Mouse (Mus musculus) gastrocnemius, postnatal 25 days (tissue): ENCODE results near the gene Ccdc141. TPM values are rescaled to one million over a fixed set of nuclear protein-coding genes. Genes with fewer than 3 reads are reported as not detected.

ENCODE experiments used
- DNase-seq: peaks from one replicate; pipeline ENCODE4 v3.0.0; 2022
- microRNA-seq, 2 experiments: library from miRNA; unstranded; fragments of <30 nt; microRNA quantifications; one replicate each; pipeline ENCODE4 v1.2.0; 2021; ENCODE audit warnings: borderline replicate concordance in 2 of 2
- total RNA-seq, 2 experiments: library from RNA; stranded (reverse); gene quantifications; 1 replicate in 1 of 2; 2 replicates in 1 of 2; pipeline ENCODE4 v1.2.3; 2021

Gene Ccdc141
- total RNA-seq, 2 experiments from 2014 or later, result 10.7 to 14.5 TPM

- DNase-seq, result no peak
Measured at GRCm38 (mm10) chr2:76972051-76972450, 198.4 kb downstream of the Ccdc141 start.

GRCm38 (mm10) chr2:76971069-76971468, 199.4 kb downstream of the Ccdc141 start:
- no peak for DNase-seq

- no peak for DNase-seq
Measured at GRCm38 (mm10) chr2:76970669-76971068, 199.8 kb downstream of the Ccdc141 start.

GRCm38 (mm10) chr2:76970204-76970603, 200.2 kb downstream of the Ccdc141 start:
- no peak for DNase-seq

GRCm38 (mm10) chr2:76969637-76970036, 200.8 kb downstream of the Ccdc141 start:
- DNase-seq, result no peak

GRCm38 (mm10) chr2:76968919-76969318, 201.5 kb downstream of the Ccdc141 start:
- DNase-seq, result no peak

- DNase-seq, result no peak
Measured at GRCm38 (mm10) chr2:76966582-76966981, 203.9 kb downstream of the Ccdc141 start.

GRCm38 (mm10) chr2:76966013-76966412, 204.4 kb downstream of the Ccdc141 start:
- DNase-seq, result no peak

GRCm38 (mm10) chr2:76965542-76965941, 204.9 kb downstream of the Ccdc141 start:
- DNase-seq, result no peak

GRCm38 (mm10) chr2:76962045-76962432, 208.4 kb downstream of the Ccdc141 start:
- DNase-seq, result no peak

- DNase-seq, result no peak
Measured at GRCm38 (mm10) chr2:76961420-76962044, 208.9 kb downstream of the Ccdc141 start.

Small RNA genes within 50 kb of the gene (microRNA-seq; reads per million reads assigned to microRNA genes)
- 0 reads per million in 2 experiments for gene Gm44360

Other genes with a start within 250 kb of the Ccdc141 start
- 1,000 to 10,000 TPM; 6,049 to 7,005 TPM for gene Ttn, start 188.1 kb downstream of the Ccdc141 start, total RNA-seq
- 10 to 100 TPM in 1 of 2 experiments, 1 to 10 TPM in 1; 9.4 to 10.9 TPM for gene Sestd1, start 110.0 kb upstream of the Ccdc141 start, total RNA-seq